Comparison of ENCODE assay signal across 11 mouse cellular contexts in the genomic region with DNA sequence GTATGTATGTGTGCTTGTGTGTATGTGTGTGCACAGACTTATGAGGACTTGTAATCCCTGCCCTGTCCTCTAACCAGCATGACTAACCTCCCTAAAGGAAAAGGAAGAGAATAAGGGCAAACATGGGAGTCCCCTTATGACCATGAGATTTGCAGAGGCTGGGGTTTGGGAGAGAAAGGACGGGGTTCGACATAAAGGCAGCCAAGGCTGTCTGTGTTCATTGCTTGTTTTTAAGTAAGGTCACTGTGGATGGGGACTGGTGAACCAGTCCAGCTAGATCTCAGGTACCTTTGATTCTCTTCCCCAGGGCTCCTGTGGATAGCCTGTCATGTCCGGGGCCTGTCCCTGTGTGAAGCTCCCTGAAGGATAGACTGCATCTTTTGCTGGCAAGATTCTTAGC. TPM values are rescaled to one million over a fixed set of nuclear protein-coding genes. Genes with fewer than 3 reads are reported as not detected.
DNase-seq lines count a peak whose midpoint lies in the region; ATAC-seq and TF ChIP-seq lines count a peak whose summit lies in the region.
"Had no signal": no experiment of that assay in that cellular context is flagged by ENCODE, and none has a peak within 500 bp of the region (broad histone marks: within the 10 kb centered on the region; RNA-seq: fewer than 3 reads in every experiment).

No protein-coding gene starts in this region.

- peak overlapping the region; percentile 29 for H3K4me2 ChIP-seq in midbrain, embryonic 15.5 days
- no peak overlapping the region for H3K4me2 ChIP-seq in liver, postnatal 0 days (ENCODE audit: low read depth, low read length)
- H3K4me2 ChIP-seq: liver, embryonic 12.5 days had no signal

- H3K9me3 ChIP-seq in heart, embryonic 10.5 days: no peaks in the 10 kb centered on the region
- H3K9me3 ChIP-seq in embryonic facial prominence, embryonic 10.5 days: no peaks in the 10 kb centered on the region
- no peaks in the 10 kb centered on the region for H3K9me3 ChIP-seq in hindbrain, embryonic 10.5 days
- no peaks in the 10 kb centered on the region for H3K9me3 ChIP-seq in midbrain, embryonic 15.5 days
- no peaks in the 10 kb centered on the region for H3K9me3 ChIP-seq in liver, postnatal 0 days (ENCODE audit: low read length)
- H3K9me3 ChIP-seq: liver, embryonic 12.5 days had no signal

- TF ChIP-seq EP300 in liver, postnatal 0 days (IDR thresholded peaks at IDR 0.05; ENCODE audit: low read depth): no peak

- H3K4me1 ChIP-seq in heart, embryonic 10.5 days: peaks cover 66% of the 10 kb centered on the region
- peaks cover 57% of the 10 kb centered on the region for H3K4me1 ChIP-seq in embryonic facial prominence, embryonic 10.5 days
- H3K4me1 ChIP-seq in hindbrain, embryonic 10.5 days (replicated peaks): peaks cover 56% of the 10 kb centered on the region
- H3K4me1 ChIP-seq in midbrain, embryonic 15.5 days: peaks cover 48% of the 10 kb centered on the region
- H3K4me1 ChIP-seq in liver, postnatal 0 days (ENCODE audit: insufficient read depth): peaks cover 21% of the 10 kb centered on the region

- 69% methylated on average over 3 of the region's 3 CpGs for WGBS in heart, embryonic 10.5 days
- WGBS in embryonic facial prominence, embryonic 10.5 days: 54% methylated on average over 3 of the region's 3 CpGs
- 43% methylated on average over 3 of the region's 3 CpGs for WGBS in hindbrain, embryonic 10.5 days
- whole genome bisulfite sequencing in midbrain, embryonic 15.5 days: 6% methylated on average over 3 of the region's 3 CpGs
- 64% methylated on average over 3 of the region's 3 CpGs for WGBS in liver, postnatal 0 days (ENCODE audit: insufficient replicate concordance)

- H3K36me3 ChIP-seq in heart, embryonic 10.5 days: no peaks in the 10 kb centered on the region
- H3K36me3 ChIP-seq in embryonic facial prominence, embryonic 10.5 days (replicated peaks): no peaks in the 10 kb centered on the region
- H3K36me3 ChIP-seq in hindbrain, embryonic 10.5 days: no peaks in the 10 kb centered on the region
- H3K36me3 ChIP-seq in midbrain, embryonic 15.5 days (replicated peaks): no peaks in the 10 kb centered on the region
- no peaks in the 10 kb centered on the region for H3K36me3 ChIP-seq in liver, postnatal 0 days (replicated peaks; ENCODE audit: insufficient read depth, low read length)
- H3K36me3 ChIP-seq: liver, embryonic 12.5 days had no signal

- 0 out of 2 replicates have a peak overlapping the region, but pooled peaks have one; percentile 27 for H3K4me3 ChIP-seq in heart, embryonic 10.5 days
- H3K4me3 ChIP-seq in embryonic facial prominence, embryonic 10.5 days: peak overlapping the region; percentile 19; the same call in 1 of the 2 replicates
- peak overlapping the region; percentile 35; the same call in 1 of the 2 replicates for H3K4me3 ChIP-seq in hindbrain, embryonic 10.5 days
- H3K4me3 ChIP-seq in midbrain, embryonic 15.5 days: no peak overlapping the region
- H3K4me3 ChIP-seq in liver, postnatal 0 days (ENCODE audit: low read depth, low read length): no peak overlapping the region
- H3K4me3 ChIP-seq: liver, embryonic 12.5 days had no signal

- no peak overlapping the region for H3K9ac ChIP-seq in midbrain, embryonic 15.5 days
- no peak overlapping the region for H3K9ac ChIP-seq in liver, postnatal 0 days (replicated peaks)
- H3K9ac ChIP-seq: liver, embryonic 12.5 days had no signal

- DNase-seq in heart, embryonic 10.5 days (ENCODE audit: low spot score): no peak
- DNase-seq in heart, adult 8-10 months (ENCODE audit: low spot score): no peak
- peak; percentile 18 for DNase-seq in embryonic facial prominence, embryonic 10.5 days (ENCODE audit: low spot score)
- DNase-seq in hindbrain, embryonic 10.5 days (ENCODE audit: low spot score): no peak
- no peak for DNase-seq in ovary, adult 18-20 months (ENCODE audit: low spot score)
- DNase-seq in liver, postnatal 0 days: no peak
- no peak for DNase-seq in testis, postnatal 14 days (ENCODE audit: low spot score)
- DNase-seq: kidney, postnatal 10 days; thymus, postnatal 25 days had no signal

- no peaks in the 10 kb centered on the region for H3K27me3 ChIP-seq in heart, embryonic 10.5 days (ENCODE audit: insufficient read depth, poor library complexity, severe bottlenecking)
- no peaks in the 10 kb centered on the region for H3K27me3 ChIP-seq in embryonic facial prominence, embryonic 10.5 days (replicated peaks; ENCODE audit: low read depth, poor library complexity, severe bottlenecking)
- H3K27me3 ChIP-seq in hindbrain, embryonic 10.5 days (ENCODE audit: insufficient read depth, poor library complexity, severe bottlenecking): no peaks in the 10 kb centered on the region; the same call in 1 of the 2 replicates
- H3K27me3 ChIP-seq in midbrain, embryonic 15.5 days (replicated peaks): no peaks in the 10 kb centered on the region
- no peaks in the 10 kb centered on the region for H3K27me3 ChIP-seq in liver, postnatal 0 days (ENCODE audit: insufficient read depth, low read length)

- ATAC-seq in midbrain, embryonic 15.5 days (replicated peaks): 0 out of 2 replicates have a peak, but pooled peaks have one; percentile 0
- ATAC-seq in liver, postnatal 0 days: no peak
- ATAC-seq: liver, embryonic 12.5 days had no signal

- H3K27ac ChIP-seq in heart, embryonic 10.5 days: peak overlapping the region; percentile 83
- H3K27ac ChIP-seq in embryonic facial prominence, embryonic 10.5 days (replicated peaks): peak overlapping the region; percentile 63
- H3K27ac ChIP-seq in hindbrain, embryonic 10.5 days: peak overlapping the region; percentile 86
- peak overlapping the region; percentile 94 for H3K27ac ChIP-seq in midbrain, embryonic 15.5 days
- no peak overlapping the region for H3K27ac ChIP-seq in liver, postnatal 0 days (ENCODE audit: low read depth)
- H3K27ac ChIP-seq: liver, embryonic 12.5 days had no signal

- no peak for TF ChIP-seq CTCF in liver, postnatal 0 days (IDR thresholded peaks at IDR 0.05; ENCODE audit: low read depth)

RNA-seq across cellular contexts. Expression of a gene that starts 55.6 kb away (rescaled TPM):
- polyA plus RNA-seq in heart, embryonic 10.5 days (2016; fragmentation: Nextera tagmentation; extraction: Ambion mirVana): 4.6 and 6.5 TPM in 2 replicates
- 10 to 100 TPM; 41.8 to 60.9 (median 50.3) TPM for total RNA-seq in heart, adult 8-10 months (2022)
- polyA plus RNA-seq in embryonic facial prominence, embryonic 10.5 days (2016; fragmentation: Nextera tagmentation; extraction: Ambion mirVana): 4.5 and 5.4 TPM in 2 replicates
- polyA plus RNA-seq in hindbrain, embryonic 10.5 days (2016; fragmentation: Nextera tagmentation; extraction: Ambion mirVana): 3.3 and 4.3 TPM in 2 replicates
- 9.7 and 10.0 TPM in 2 replicates for polyA plus RNA-seq in midbrain, embryonic 15.5 days (2015; fragmentation: Nextera tagmentation; extraction: Ambion mirVana)
- polyA plus RNA-seq in liver, postnatal 0 days (2015; fragmentation: Nextera tagmentation; extraction: Ambion mirVana): 5.0 and 6.2 TPM in 2 replicates

Comparison
In these comparisons a context has a peak if more than half of its experiments do, and no peak if none do; other contexts are left out.
1. H3K4me3 ChIP-seq: peak in heart, embryonic 10.5 days (single experiment), embryonic facial prominence, embryonic 10.5 days (single experiment) and hindbrain, embryonic 10.5 days (single experiment); none in midbrain, embryonic 15.5 days (single experiment) and liver, postnatal 0 days (single experiment).